Mouse (Mus musculus) heart, postnatal 0 days (tissue): ENCODE results near the gene Bscl2. TPM values are rescaled to one million over a fixed set of nuclear protein-coding genes. Genes with fewer than 3 reads are reported as not detected.

ENCODE experiments used
- ATAC-seq: fragments of 200-750 bp; cut with Nextera tagmentation; 2 replicates; pipeline ENCODE4 v1.8.0; 2017; ENCODE audit warnings: low read depth, moderate number of reproducible peaks, moderate library complexity; ENCODE audit not compliant: insufficient read depth
- DNase-seq: peaks from one replicate; pipeline ENCODE4 v3.0.0-alpha.2; 2016; ENCODE audit warnings: low spot score
- H3K27ac ChIP-seq: fragments of 300-500 bp; sonication (generic); 2 replicates; pipeline ENCODE4 v1.5.1; 2014; ENCODE audit warnings: low read depth, mild to moderate bottlenecking
- H3K27me3 ChIP-seq: fragments of 300-500 bp; sonication (generic); 2 replicates; pipeline ENCODE4 v1.6.1; 2014; ENCODE audit warnings: low read length, mixed read lengths; ENCODE audit not compliant: control insufficient read depth, insufficient read depth
- H3K36me3 ChIP-seq: fragments of 300-500 bp; sonication (generic); replicated peaks from 2 replicates; pipeline ENCODE4 v1.6.1; 2014; ENCODE audit warnings: low read length, mixed read lengths; ENCODE audit not compliant: control insufficient read depth, insufficient read depth
- H3K4me1 ChIP-seq: fragments of 300-500 bp; sonication (generic); 2 replicates; pipeline ENCODE4 v1.6.1; 2014; ENCODE audit warnings: antibody characterized with exemption; ENCODE audit not compliant: control insufficient read depth, insufficient read depth
- H3K4me2 ChIP-seq: fragments of 300-500 bp; sonication (generic); 2 replicates; pipeline ENCODE4 v1.6.1; 2014; ENCODE audit warnings: low read depth, mild to moderate bottlenecking, low read length, moderate library complexity
- H3K4me3 ChIP-seq: fragments of 300-500 bp; sonication (generic); 2 replicates; pipeline ENCODE4 v1.5.1; 2014; ENCODE audit warnings: low read depth, low read length
- H3K9ac ChIP-seq: fragments of 300-500 bp; sonication (generic); replicated peaks from 2 replicates; pipeline ENCODE4 v1.6.1; 2014; ENCODE audit warnings: low read depth, low read length, mixed read lengths
- H3K9me3 ChIP-seq: fragments of 300-500 bp; sonication (generic); replicated peaks from 2 replicates; pipeline ENCODE4 v1.6.1; 2016; ENCODE audit warnings: low read length; ENCODE audit not compliant: control insufficient read depth
- CTCF ChIP-seq: IDR thresholded peaks from 2 replicates; pipeline ENCODE4 v1.5.1; 2016; ENCODE audit warnings: antibody characterized with exemption, control low read depth, low read depth
- EP300 ChIP-seq: IDR thresholded peaks from 2 replicates; pipeline ENCODE4 v1.6.1; 2016; ENCODE audit warnings: antibody characterized with exemption, low read depth
- WGBS: fragments of 180-500 bp; shearing (Covaris S2); extraction: QIAGEN DNeasy Blood & Tissue Kit; methylation state at CpG from one replicate; pipeline ENCODE4 v1.1.7; 2014; 5-methylcytosine and 5-hydroxymethylcytosine counted together
- polyA plus RNA-seq: library from polyadenylated mRNA; unstranded; fragments of >200 nt; fragmentation: Nextera tagmentation; extraction: Ambion mirVana; gene quantifications from 2 replicates; pipeline ENCODE4 v1.2.1, GENCODE M21; 2015
- total RNA-seq: library from RNA; depleted of rRNA; stranded (reverse); fragments of >200 nt; gene quantifications from 2 replicates; pipeline ENCODE4 v1.2.3, GENCODE M21; 2014; ENCODE audit warnings: low replicate concordance

Gene Bscl2
- total and polyA plus RNA-seq, 2 experiments from 2014 or later, result 32.1 to 54.2 TPM

- Histone ChIP-seq H3K9ac (peak overlapping the region; percentile 97), H3K4me1 (peaks cover 20% of the 10 kb centered on the region), H3K27ac (peak overlapping the region; percentile 99), H3K9me3 (no peaks in the 10 kb centered on the region), H3K4me3 (peak overlapping the region; percentile 96), H3K4me2 (peak overlapping the region; percentile 95), H3K36me3 (peaks cover 39% of the 10 kb centered on the region), H3K27me3 (no peaks in the 10 kb centered on the region)
- WGBS, result under 1% methylated on average over 39 of the region's 48 CpGs
- DNase-seq (no peak), ATAC-seq (peak; percentile 4)
- no peak for TF ChIP-seq CTCF
- TF ChIP-seq EP300, result no peak
These were observed 16.8 kb upstream of the Bscl2 start for GRCm38 (mm10) chr19:8820424-8820956.

GRCm38 (mm10) chr19:8821146-8821545, 16.1 kb upstream of the Bscl2 start:
- peak overlapping the region; percentile 97 for H3K9ac ChIP-seq

DNA sequence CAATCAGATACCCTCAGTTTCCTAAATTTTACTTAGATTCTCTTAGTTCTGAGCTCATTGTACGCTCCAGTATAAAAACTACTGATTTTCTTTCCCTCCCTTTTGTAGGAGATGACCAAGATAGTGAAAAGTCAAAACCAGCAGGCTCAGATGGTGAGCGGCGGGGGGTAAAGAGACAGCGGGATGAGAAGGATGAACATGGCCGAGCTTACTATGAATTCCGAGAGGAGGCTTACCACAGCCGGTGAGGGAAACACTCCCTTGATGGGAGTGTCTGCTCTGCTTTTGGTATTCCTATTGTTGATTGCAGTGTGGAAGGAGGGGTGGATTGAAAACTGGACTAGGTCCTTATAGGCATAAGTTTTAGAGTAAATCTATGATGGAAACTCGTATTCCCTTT, 14.6 kb upstream of the Bscl2 start:
- H3K27me3 ChIP-seq, result no peaks in the 10 kb centered on the region
- ATAC-seq (no peak), DNase-seq (no peak)
- peak overlapping the region; percentile 95 for H3K4me2 ChIP-seq
- peak overlapping the region; percentile 21; the same call in 1 of the 2 replicates for H3K9ac ChIP-seq
- TF ChIP-seq EP300, result no peak
- no peak for TF ChIP-seq CTCF
- peak overlapping the region; percentile 96 for H3K4me3 ChIP-seq
- peaks cover 49% of the 10 kb centered on the region for H3K36me3 ChIP-seq
- 56% methylated on average over 8 of the region's 8 CpGs for WGBS
- H3K4me1 ChIP-seq, result peaks cover 18% of the 10 kb centered on the region
- H3K27ac ChIP-seq, result no peak overlapping the region
- no peaks in the 10 kb centered on the region for H3K9me3 ChIP-seq

More at GRCm38 (mm10) chr19:8821146-8821545, 16.1 kb upstream of the Bscl2 start:
- peaks cover 42% of the 10 kb centered on the region for H3K36me3 ChIP-seq
- peak overlapping the region; percentile 95 for H3K4me2 ChIP-seq
- no peaks in the 10 kb centered on the region for H3K27me3 ChIP-seq
- TF ChIP-seq EP300 (no peak), CTCF (no peak)
- no peak for ATAC-seq
- H3K4me3 ChIP-seq, result peak overlapping the region; percentile 96
- no peak for DNase-seq
- H3K9me3 ChIP-seq, result no peaks in the 10 kb centered on the region
- peaks cover 20% of the 10 kb centered on the region for H3K4me1 ChIP-seq
- peak overlapping the region; percentile 99 for H3K27ac ChIP-seq
- under 1% methylated on average over 7 of the region's 7 CpGs for WGBS

GRCm38 (mm10) chr19:8829660-8830059, 7.6 kb upstream of the Bscl2 start, which contains the start of gene AC129217.1:
AC129217.1 (plus strand) TSS chr19:8829773.
- Histone ChIP-seq H3K27ac (no peak within 1 kb of the TSS), H3K4me1 (no peaks in the 10 kb centered on the region), H3K4me3 (no peak within 1 kb of the TSS), H3K9ac (no peak within 1 kb of the TSS), H3K9me3 (no peaks in the 10 kb centered on the region), H3K27me3 (no peaks in the 10 kb centered on the region), H3K4me2 (no peak within 1 kb of the TSS), H3K36me3 (peaks cover 98% of the 10 kb centered on the region)
- DNase-seq, result no peak
- no peak for ATAC-seq
- WGBS, result 83% methylated on average over 8 of the region's 8 CpGs
- TF ChIP-seq EP300 (no peak), CTCF (no peak)

DNA sequence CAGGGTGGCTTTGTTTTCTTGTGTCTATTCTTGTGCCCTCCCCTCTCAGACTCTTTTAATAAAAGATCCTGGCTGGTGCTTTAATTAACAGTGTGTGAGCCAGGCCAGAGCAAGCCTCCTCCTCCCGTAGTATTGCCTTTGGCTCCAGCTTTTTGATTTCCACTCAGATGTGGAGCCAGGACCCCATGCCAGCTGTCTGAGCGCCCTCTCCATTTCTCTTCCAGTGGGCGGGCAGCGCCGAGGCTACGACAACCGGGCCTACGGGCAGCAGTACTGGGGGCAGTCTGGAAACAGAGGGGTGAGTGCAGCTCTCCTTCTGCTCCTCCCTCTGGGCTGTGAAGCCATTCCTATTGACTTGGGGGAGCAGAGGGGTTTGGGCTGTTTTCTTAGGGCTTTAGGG, 6.6 kb upstream of the Bscl2 start:
- no peak overlapping the region for H3K4me2 ChIP-seq
- ATAC-seq, result no peak
- TF ChIP-seq EP300 (no peak), CTCF (no peak)
- DNase-seq, result no peak
- H3K36me3 ChIP-seq, result peaks cover 95% of the 10 kb centered on the region
- no peak overlapping the region for H3K27ac ChIP-seq
- no peaks in the 10 kb centered on the region for H3K27me3 ChIP-seq
- H3K9ac ChIP-seq, result no peak overlapping the region
- 85% methylated on average over 8 of the region's 8 CpGs for WGBS
- H3K4me3 ChIP-seq, result no peak overlapping the region
- H3K4me1 ChIP-seq, result no peaks in the 10 kb centered on the region
- H3K9me3 ChIP-seq, result no peaks in the 10 kb centered on the region

DNA sequence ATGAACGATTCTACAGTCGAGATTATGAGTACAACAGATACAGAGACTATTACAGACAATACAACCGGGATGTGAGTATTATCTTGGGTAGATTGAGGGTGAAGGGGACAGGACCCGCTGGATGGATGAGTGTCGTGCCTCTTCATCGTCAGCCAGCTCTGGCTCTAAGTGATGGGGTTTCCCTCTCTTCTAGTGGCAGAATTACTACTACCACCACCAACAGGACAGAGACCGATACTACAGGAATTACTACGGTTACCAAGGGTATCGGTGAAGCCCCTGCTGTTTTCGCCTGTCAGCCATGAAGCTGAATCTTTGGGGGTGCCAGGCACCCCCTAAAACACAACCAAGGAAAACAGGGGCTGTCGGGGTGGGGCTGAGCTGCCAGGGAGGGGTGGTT, 6.0 kb upstream of the Bscl2 start:
- WGBS, result 78% methylated on average over 11 of the region's 11 CpGs
- no peaks in the 10 kb centered on the region for H3K9me3 ChIP-seq
- H3K4me1 ChIP-seq, result no peaks in the 10 kb centered on the region
- no peak overlapping the region for H3K9ac ChIP-seq
- no peak overlapping the region for H3K4me2 ChIP-seq
- H3K27ac ChIP-seq, result no peak overlapping the region
- DNase-seq (no peak), ATAC-seq (no peak)
- peaks cover 91% of the 10 kb centered on the region for H3K36me3 ChIP-seq
- TF ChIP-seq EP300 (no peak), CTCF (no peak)
- no peak overlapping the region for H3K4me3 ChIP-seq
- no peaks in the 10 kb centered on the region for H3K27me3 ChIP-seq
